Comparison of ENCODE assay signal across 8 mouse cellular contexts in genomic region chr10:127030336-127031296, GRCm38 (mm10). TPM values are rescaled to one million over a fixed set of nuclear protein-coding genes. Genes with fewer than 3 reads are reported as not detected.
DNase-seq lines count a peak whose midpoint lies in the region; ATAC-seq and TF ChIP-seq lines count a peak whose summit lies in the region.

Gene Tsfm, minus strand, starts transcription at chr10:127030840.

- peak; percentile 82 for ATAC-seq in heart, embryonic 11.5 days (replicated peaks; ENCODE audit: insufficient number of reproducible peaks, low FRiP score, low TSS enrichment)
- ATAC-seq in kidney, embryonic 16.5 days (ENCODE audit: low FRiP score, low TSS enrichment) = peak; percentile 89

- 6% methylated on average over 56 of the region's 56 CpGs for WGBS in heart, embryonic 11.5 days (ENCODE audit: insufficient replicate concordance)
- WGBS in kidney, embryonic 16.5 days = 4% methylated on average over 56 of the region's 56 CpGs
- WGBS in liver, adult 2 months = 5% methylated on average over 56 of the region's 56 CpGs

- peak; percentile 97 for DNase-seq in brain, embryonic 14.5 days (ENCODE audit: low read depth)
- DNase-seq in liver, adult 2 months (ENCODE audit: extremely low read depth, low read depth, low spot score) = peak; percentile 77
- DNase-seq in splenic B cell, adult 2 months (ENCODE audit: low read depth, low spot score) = peak; percentile 92

- TF ChIP-seq POLR2A in brain, embryonic 14.5 days (IDR thresholded peaks at IDR 0.05; ENCODE audit: borderline replicate concordance, extremely low read depth, insufficient read depth, insufficient read length, poor library complexity, severe bottlenecking) = peak; percentile 85
- TF ChIP-seq POLR2A in liver, adult 2 months (IDR thresholded peaks at IDR 0.05; ENCODE audit: extremely low read depth, insufficient read depth, low read length) = peak; percentile 45; the same call in 1 of the 2 replicates
- TF ChIP-seq POLR2A in myocyte (IDR thresholded peaks at IDR 0.05; ENCODE audit: insufficient read length, low read depth) = peak; percentile 88

- H3K9ac ChIP-seq in heart, embryonic 11.5 days (ENCODE audit: low read depth, low read length) = peak within 1 kb of the TSS; percentile 96
- H3K9ac ChIP-seq in kidney, embryonic 16.5 days (replicated peaks; ENCODE audit: low read length) = peak within 1 kb of the TSS; percentile 80
- peak within 1 kb of the TSS; percentile 82 for H3K9ac ChIP-seq in liver, adult 2 months (ENCODE audit: low read depth, low read length)

- no peaks in the 10 kb centered on the region for H3K9me3 ChIP-seq in erythroblast, embryonic 14.5 days (ENCODE audit: control insufficient read depth, low read length)
- no peaks in the 10 kb centered on the region for H3K9me3 ChIP-seq in heart, embryonic 11.5 days (replicated peaks; ENCODE audit: control insufficient read depth, low read length)
- no peaks in the 10 kb centered on the region for H3K9me3 ChIP-seq in kidney, embryonic 16.5 days (ENCODE audit: low read length)

- H3K36me3 ChIP-seq in C2C12 (ENCODE audit: control insufficient read depth, insufficient read depth) (peaks cover 18% of the 10 kb centered on the region), myocyte (ENCODE audit: control insufficient read depth, insufficient read depth) (peaks cover 7% of the 10 kb centered on the region)
- H3K36me3 ChIP-seq in erythroblast, embryonic 14.5 days (ENCODE audit: control insufficient read depth) = peaks cover 34% of the 10 kb centered on the region
- peaks cover 25% of the 10 kb centered on the region for H3K36me3 ChIP-seq in heart, embryonic 11.5 days (ENCODE audit: control insufficient read depth, insufficient read depth, low read length)
- peaks cover 30% of the 10 kb centered on the region for H3K36me3 ChIP-seq in kidney, embryonic 16.5 days (ENCODE audit: insufficient read depth, low read length)
- peaks cover 11% of the 10 kb centered on the region for H3K36me3 ChIP-seq in liver, adult 2 months (ENCODE audit: control insufficient read depth, insufficient read depth, low read length)
- H3K36me3 ChIP-seq in splenic B cell, adult 2 months (ENCODE audit: control insufficient read depth, insufficient read depth, low read length, poor library complexity, severe bottlenecking) = no peaks in the 10 kb centered on the region

- H3K4me2 ChIP-seq in heart, embryonic 11.5 days = peak within 1 kb of the TSS; percentile 88
- H3K4me2 ChIP-seq in kidney, embryonic 16.5 days (replicated peaks; ENCODE audit: low read depth, low read length) = peak within 1 kb of the TSS; percentile 63
- peak within 1 kb of the TSS; percentile 92 for H3K4me2 ChIP-seq in myocyte (ENCODE audit: low read depth)

- peaks cover 5% of the 10 kb centered on the region for H3K79me3 ChIP-seq in C2C12 (ENCODE audit: low read depth)

- H3K27me3 ChIP-seq in C2C12 (ENCODE audit: control insufficient read depth, insufficient read depth, insufficient read length) (no peaks in the 10 kb centered on the region), myocyte (ENCODE audit: control insufficient read depth, insufficient read depth, insufficient read length) (no peaks in the 10 kb centered on the region)
- H3K27me3 ChIP-seq in erythroblast, embryonic 14.5 days (ENCODE audit: control insufficient read depth) = peaks cover 2% of the 10 kb centered on the region
- H3K27me3 ChIP-seq in heart, embryonic 11.5 days (ENCODE audit: control insufficient read depth, insufficient read depth, low read length) = no peaks in the 10 kb centered on the region
- H3K27me3 ChIP-seq in kidney, embryonic 16.5 days (ENCODE audit: insufficient read depth, low read length) = no peaks in the 10 kb centered on the region
- no peaks in the 10 kb centered on the region for H3K27me3 ChIP-seq in liver, adult 2 months (ENCODE audit: control insufficient read depth, insufficient read depth, low read length)
- H3K27me3 ChIP-seq in splenic B cell, adult 2 months (ENCODE audit: control insufficient read depth, insufficient read depth, low read length, poor library complexity, severe bottlenecking) = no peaks in the 10 kb centered on the region

- peak; percentile 75 for TF ChIP-seq CTCF in C2C12 (IDR thresholded peaks at IDR 0.05; ENCODE audit: control insufficient read depth, insufficient read depth, insufficient read length)
- peak; percentile 97 for TF ChIP-seq CTCF in brain, embryonic 14.5 days (IDR thresholded peaks at IDR 0.05; ENCODE audit: borderline replicate concordance, extremely low read depth, insufficient read depth, insufficient read length)
- TF ChIP-seq CTCF in liver, adult 2 months (IDR thresholded peaks at IDR 0.05; ENCODE audit: low read depth, low read length) = peak; percentile 96

- peaks cover 15% of the 10 kb centered on the region for H3K4me1 ChIP-seq in erythroblast, embryonic 14.5 days (ENCODE audit: control insufficient read depth)
- no peaks in the 10 kb centered on the region for H3K4me1 ChIP-seq in heart, embryonic 11.5 days (ENCODE audit: control insufficient read depth, insufficient read depth, low read length)
- peaks cover 6% of the 10 kb centered on the region; the same call in 1 of the 2 replicates for H3K4me1 ChIP-seq in kidney, embryonic 16.5 days (ENCODE audit: insufficient read depth, low read length)
- no peaks in the 10 kb centered on the region for H3K4me1 ChIP-seq in liver, adult 2 months (ENCODE audit: control insufficient read depth, insufficient read depth, low read length)

- H3ac ChIP-seq in C2C12 (ENCODE audit: control insufficient read depth, insufficient read length, low read depth) (peak within 1 kb of the TSS; percentile 92), myocyte (ENCODE audit: control insufficient read depth, insufficient read length) (peak within 1 kb of the TSS; percentile 54)

- H3K4me3 ChIP-seq in C2C12 (ENCODE audit: insufficient read depth, poor library complexity, severe bottlenecking) (peak within 1 kb of the TSS; percentile 66), myocyte (peak within 1 kb of the TSS; percentile 70)
- peak within 1 kb of the TSS; percentile 84 for H3K4me3 ChIP-seq in erythroblast, embryonic 14.5 days (replicated peaks)
- peak within 1 kb of the TSS; percentile 91 for H3K4me3 ChIP-seq in heart, embryonic 11.5 days (ENCODE audit: low read depth, low read length)
- H3K4me3 ChIP-seq in kidney, embryonic 16.5 days (ENCODE audit: low read length) = peak within 1 kb of the TSS; percentile 86
- H3K4me3 ChIP-seq in liver, adult 2 months (ENCODE audit: insufficient read depth, low read depth, low read length) = peak within 1 kb of the TSS; percentile 83

- peak within 1 kb of the TSS; percentile 86 for H3K27ac ChIP-seq in heart, embryonic 11.5 days (ENCODE audit: low read depth, low read length)
- peak within 1 kb of the TSS; percentile 83 for H3K27ac ChIP-seq in kidney, embryonic 16.5 days (ENCODE audit: low read length)
- peak within 1 kb of the TSS; percentile 42 for H3K27ac ChIP-seq in liver, adult 2 months (replicated peaks; ENCODE audit: insufficient read depth, low read depth, low read length)

- H3K79me2 ChIP-seq in C2C12 (ENCODE audit: control insufficient read depth, insufficient read depth) (peaks cover 17% of the 10 kb centered on the region), myocyte (ENCODE audit: control insufficient read depth, insufficient read depth) (no peaks in the 10 kb centered on the region)
- no peaks in the 10 kb centered on the region for H3K79me2 ChIP-seq in liver, adult 2 months (ENCODE audit: control insufficient read depth, insufficient read depth, low read length)

TF ChIP-seq in C2C12, 6 proteins besides CTCF, POLR2A, EP300 and RAD21:
- no peak for TF ChIP-seq FOSL1 (IDR thresholded peaks at IDR 0.05; ENCODE audit: insufficient read depth, low read length, poor library complexity, severe bottlenecking)
- no peak for TF ChIP-seq CEBPB (IDR thresholded peaks at IDR 0.05; ENCODE audit: low read depth)
- TF ChIP-seq MYOG (IDR thresholded peaks at IDR 0.05; ENCODE audit: control insufficient read depth, extremely low read depth, insufficient read length) = no peak
- TF ChIP-seq MAX (IDR thresholded peaks at IDR 0.05) = peak; percentile 72
- TF ChIP-seq MYOD1 (IDR thresholded peaks at IDR 0.05; ENCODE audit: control insufficient read depth, insufficient read length, low read depth) = no peak

TF ChIP-seq in myocyte, 11 proteins besides CTCF, POLR2A, EP300 and RAD21:
- TF ChIP-seq TCF3 (IDR thresholded peaks at IDR 0.05; ENCODE audit: insufficient read length, low read depth) (no peak), TCF12 (IDR thresholded peaks at IDR 0.05; ENCODE audit: insufficient read depth, poor library complexity, severe bottlenecking) (no peak), SRF (IDR thresholded peaks at IDR 0.05; ENCODE audit: control insufficient read depth, insufficient read length, low read depth) (peak; percentile 45), POLR2AphosphoS2 (IDR thresholded peaks at IDR 0.05; ENCODE audit: insufficient read length, low read depth) (peak; percentile 86), E2F4 (IDR thresholded peaks at IDR 0.05; ENCODE audit: insufficient read depth) (peak; percentile 32), MYOD1 (IDR thresholded peaks at IDR 0.05; ENCODE audit: control insufficient read depth in 1 of 3, insufficient read length in 2 of 3, low read depth in 2 of 3) (peak in 1 of 3 experiments; percentile 2), REST (IDR thresholded peaks at IDR 0.05; ENCODE audit: insufficient read depth, insufficient read length) (no peak), MYOG (IDR thresholded peaks at IDR 0.05; ENCODE audit: control insufficient read depth in 1 of 3, insufficient read depth in 1 of 3, insufficient read length in 2 of 3, low read depth in 2 of 3) (peak in 1 of 3 experiments; percentile 28)
TF ChIP-seq in myocyte: peak in this region for 5.

RNA-seq across cellular contexts. Expression of gene Tsfm, which starts in this region (rescaled TPM):
- polyA plus RNA-seq in C2C12 (2012; fragmentation: generic; extraction: Trizol) (66.0 TPM), myocyte (2012; fragmentation: generic; extraction: Trizol) (53.7 TPM)
- 41.2 and 52.3 TPM in 2 replicates for polyA plus RNA-seq in brain, embryonic 14.5 days (2012; rRNA removed)
- polyA plus RNA-seq in erythroblast, embryonic 14.5 days (2012) = 2.0 and 2.3 TPM in 2 replicates
- 91.1 and 97.1 TPM in 2 replicates for polyA plus RNA-seq in heart, embryonic 11.5 days (2014; fragmentation: Nextera tagmentation; extraction: Ambion mirVana)
- polyA plus RNA-seq in kidney, embryonic 16.5 days (2015; fragmentation: Nextera tagmentation; extraction: Ambion mirVana) = 102 and 103 TPM in 2 replicates
- 21.6 and 26.3 TPM in 2 replicates for total RNA-seq in liver, adult 2 months (2014; rRNA removed)
- 17.4 and 18.2 TPM in 2 replicates for polyA plus RNA-seq in liver, adult 2 months (2012; rRNA removed)

Comparison
In these comparisons a context has a peak if more than half of its experiments do, and no peak if none do; other contexts are left out.
1. Peak in every context shown above with its lines: DNase-seq, ATAC-seq, H3K4me3 ChIP-seq and H3K27ac ChIP-seq.